Mouse (Mus musculus): Measurements from ENCODE around the gene Psme3.

Gene Psme3

GRCm38 (mm10) chr11:101315665-101316500, at the start of gene Psme3:
Gene Psme3 (plus strand): TSS chr11:101316213.
- peak; percentile 96 for DNase-seq

GRCm38 (mm10) chr11:101269577-101270116, 46.4 kb upstream of the Psme3 start:
- no peak for DNase-seq

GRCm38 (mm10) chr11:101272446-101272845, 43.6 kb upstream of the Psme3 start:
- no peak for DNase-seq

- no peak for DNase-seq
Measured at GRCm38 (mm10) chr11:101275309-101275708, 40.7 kb upstream of the Psme3 start.

GRCm38 (mm10) chr11:101276319-101277070, 39.5 kb upstream of the Psme3 start:
- peak; percentile 42 for DNase-seq

GRCm38 (mm10) chr11:101277381-101278222, 38.4 kb upstream of the Psme3 start:
- DNase-seq = peak; percentile 71

- DNase-seq = peak; percentile 91
Measured at GRCm38 (mm10) chr11:101278223-101279192, 37.5 kb upstream of the Psme3 start, which contains the start of the genes Cntd1 and Coa3. Gene Cntd1 (plus strand): TSS chr11:101279012. Gene Coa3 (minus strand): TSS chr11:101279114.

GRCm38 (mm10) chr11:101279193-101279569, 36.8 kb upstream of the Psme3 start:
- DNase-seq = no peak

- no peak for DNase-seq
Measured at GRCm38 (mm10) chr11:101280837-101281236, 35.2 kb upstream of the Psme3 start.

- no peak for DNase-seq
Measured at GRCm38 (mm10) chr11:101282896-101283295, 33.1 kb upstream of the Psme3 start.

GRCm38 (mm10) chr11:101283805-101284204, 32.2 kb upstream of the Psme3 start:
- no peak for DNase-seq

GRCm38 (mm10) chr11:101287306-101287705, 28.7 kb upstream of the Psme3 start:
- no peak for DNase-seq

- DNase-seq = no peak
Measured at GRCm38 (mm10) chr11:101291231-101291630, 24.8 kb upstream of the Psme3 start.

GRCm38 (mm10) chr11:101295191-101295590, 20.8 kb upstream of the Psme3 start:
- DNase-seq = no peak

GRCm38 (mm10) chr11:101300881-101301280, 15.1 kb upstream of the Psme3 start:
- DNase-seq = no peak

- no peak for DNase-seq
Measured at GRCm38 (mm10) chr11:101301299-101302003, 14.6 kb upstream of the Psme3 start.

- DNase-seq = peak; percentile 100
Measured at GRCm38 (mm10) chr11:101302004-101302798, 13.8 kb upstream of the Psme3 start, which contains the start of gene Becn1. Gene Becn1 (minus strand): TSS chr11:101302286.

GRCm38 (mm10) chr11:101307744-101308143, 8.3 kb upstream of the Psme3 start:
- DNase-seq = no peak

GRCm38 (mm10) chr11:101311083-101311482, 4.9 kb upstream of the Psme3 start:
- no peak for DNase-seq

- no peak for DNase-seq
Measured at GRCm38 (mm10) chr11:101312150-101312549, 3.9 kb upstream of the Psme3 start.
